Mouse (Mus musculus) stomach, postnatal 0 days (tissue): ENCODE measurements around the gene Kif19a.

Experiments
- CTCF ChIP-seq: IDR thresholded peaks from 2 replicates; pipeline ENCODE4 v1.5.1; 2016; ENCODE audit warnings: antibody characterized with exemption, low read depth, mild to moderate bottlenecking, moderate library complexity
- EP300 ChIP-seq: optimal IDR thresholded peaks from 2 replicates; pipeline ENCODE3; 2016; ENCODE audit warnings: antibody characterized with exemption

DNA sequence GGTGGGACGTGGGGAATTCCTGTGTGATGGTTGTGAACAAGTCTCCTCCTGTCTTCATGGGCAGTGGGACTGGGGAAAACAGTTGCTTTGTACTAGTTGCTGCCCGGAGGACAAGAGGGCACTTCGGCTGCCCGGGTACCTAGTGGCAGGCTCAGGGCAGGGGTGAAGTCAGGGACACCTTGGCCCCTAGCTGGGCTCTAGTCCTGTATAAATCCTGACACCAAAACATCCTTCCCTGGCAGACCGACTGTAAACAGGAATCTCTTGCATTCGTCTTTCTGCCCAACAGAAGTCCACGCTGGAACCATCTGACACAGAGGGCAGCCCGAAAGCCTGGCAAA is 65.2 kb downstream of the Kif19a start:
- TF ChIP-seq CTCF, result no peak
- TF ChIP-seq EP300, result no peak
